Mouse (Mus musculus): ENCODE results near the gene Gng12.

DNA sequence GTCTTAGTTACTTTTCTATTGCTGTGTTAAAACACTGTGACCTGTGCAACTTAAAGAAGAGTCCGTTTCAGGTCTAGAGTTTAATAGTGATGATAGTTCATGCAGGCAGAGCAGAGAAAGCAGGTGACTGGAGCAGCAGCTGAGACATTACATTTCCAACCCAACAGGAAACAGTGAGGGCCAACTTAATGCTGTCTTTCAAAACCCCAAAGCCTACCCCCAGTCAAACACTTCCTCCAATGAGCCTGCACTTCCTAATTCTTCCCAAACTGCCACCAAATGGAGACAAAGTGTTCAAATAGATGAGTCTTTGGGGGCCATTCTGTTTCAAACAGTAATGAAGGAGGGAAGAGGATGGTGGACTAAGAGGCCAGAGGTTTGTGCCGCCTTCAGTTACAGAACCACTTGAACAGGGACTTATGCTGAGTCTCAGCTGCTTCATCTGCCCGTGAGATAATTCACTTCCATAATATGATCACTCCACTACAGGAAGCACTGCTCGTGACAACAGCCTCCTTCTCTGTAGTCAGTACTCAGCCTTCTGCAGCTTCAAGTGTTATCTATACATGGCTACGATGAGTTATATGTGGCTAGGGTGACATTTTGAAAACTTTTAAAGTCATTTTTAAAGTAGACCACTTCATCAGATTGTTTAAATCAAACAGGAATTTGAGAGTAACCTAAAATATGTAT is 55.7 kb downstream of the Gng12 start:
- TF ChIP-seq CTCF (IDR thresholded peaks at IDR 0.05; ENCODE audit: low read depth, low read length) (no peak), EP300 (IDR thresholded peaks at IDR 0.05; ENCODE audit: insufficient read depth, low read depth, low read length) (no peak), POLR2A (IDR thresholded peaks at IDR 0.05; ENCODE audit: insufficient read depth, low read length) (no peak)
